Mouse (Mus musculus) bone marrow macrophage, adult 2 months (primary cell): ENCODE measurements around the gene Grm8.

Source experiments
- CTCF ChIP-seq: IDR thresholded peaks from 2 replicates; pipeline ENCODE4 v1.5.1; 2012; ENCODE audit warnings: low read depth, mild to moderate bottlenecking, low read length, moderate library complexity
- POLR2A ChIP-seq: IDR thresholded peaks from 2 replicates; pipeline ENCODE4 v1.6.1; 2012; ENCODE audit warnings: mild to moderate bottlenecking, low read depth, low read length, borderline replicate concordance

GRCm38 (mm10) chr6:27928058-27928457 is 206.9 kb downstream of the Grm8 start:
- TF ChIP-seq CTCF (no peak), POLR2A (no peak)
